Mouse (Mus musculus) cerebellum, adult 11-12 months (tissue): Measurements from ENCODE around the gene Hoxa7.

ENCODE experiments used
- DNase-seq: peaks from one replicate; pipeline ENCODE4 v3.0.0; 2022

Gene Hoxa7

DNA sequence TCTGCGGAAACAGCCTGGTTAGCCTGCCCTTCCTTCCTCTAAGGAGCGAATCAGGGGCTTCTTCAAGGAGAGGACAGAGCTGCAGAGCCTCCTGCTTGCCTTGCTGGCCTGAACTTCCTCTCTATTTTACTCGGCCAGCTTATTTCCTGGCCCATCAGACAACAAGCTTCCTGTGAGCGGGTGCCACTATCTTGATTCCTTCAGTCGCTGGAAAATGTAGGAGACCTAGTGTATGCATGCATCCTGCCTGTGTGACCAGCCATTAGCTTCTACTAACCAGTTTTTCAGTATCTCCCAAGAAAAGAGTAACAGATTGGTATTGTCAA, 50.8 kb downstream of the Hoxa7 start:
- no peak for DNase-seq

DNA sequence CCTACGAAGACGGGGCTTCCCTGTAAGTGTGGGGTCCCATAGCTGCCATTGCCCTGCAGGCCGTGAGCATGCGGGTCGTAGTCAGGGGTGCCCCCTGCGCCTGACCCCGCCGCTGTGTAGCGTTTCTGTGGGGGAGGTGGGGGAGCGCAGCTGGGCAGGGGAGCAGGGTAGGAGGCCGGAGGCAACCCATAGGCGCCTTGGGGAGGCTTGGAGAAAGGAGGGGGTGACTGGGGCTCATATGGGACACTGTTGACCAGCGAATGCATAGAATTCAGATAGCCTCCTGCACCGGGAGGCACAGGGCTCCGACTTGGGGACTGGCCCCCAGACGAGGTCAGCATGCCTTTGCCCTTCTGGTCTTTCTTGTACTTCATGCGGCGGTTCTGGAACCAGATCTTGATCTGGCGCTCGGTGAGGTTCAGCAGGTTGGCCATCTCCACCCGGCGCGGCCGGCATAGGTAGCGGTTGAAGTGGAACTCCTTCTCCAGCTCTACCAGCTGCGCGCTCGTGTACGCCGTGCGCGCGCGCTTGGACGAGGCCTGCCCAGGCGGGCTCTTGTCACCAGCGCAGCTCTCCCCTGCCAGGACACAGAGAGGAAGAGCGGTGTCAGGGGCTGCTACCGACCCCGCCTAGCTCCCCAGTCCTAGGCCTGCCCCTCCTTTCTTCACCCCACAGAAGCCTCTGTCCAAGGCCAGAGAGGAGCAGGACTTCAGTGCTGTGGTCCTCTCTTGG, 51.3 kb downstream of the Hoxa7 start:
- DNase-seq = no peak

DNA sequence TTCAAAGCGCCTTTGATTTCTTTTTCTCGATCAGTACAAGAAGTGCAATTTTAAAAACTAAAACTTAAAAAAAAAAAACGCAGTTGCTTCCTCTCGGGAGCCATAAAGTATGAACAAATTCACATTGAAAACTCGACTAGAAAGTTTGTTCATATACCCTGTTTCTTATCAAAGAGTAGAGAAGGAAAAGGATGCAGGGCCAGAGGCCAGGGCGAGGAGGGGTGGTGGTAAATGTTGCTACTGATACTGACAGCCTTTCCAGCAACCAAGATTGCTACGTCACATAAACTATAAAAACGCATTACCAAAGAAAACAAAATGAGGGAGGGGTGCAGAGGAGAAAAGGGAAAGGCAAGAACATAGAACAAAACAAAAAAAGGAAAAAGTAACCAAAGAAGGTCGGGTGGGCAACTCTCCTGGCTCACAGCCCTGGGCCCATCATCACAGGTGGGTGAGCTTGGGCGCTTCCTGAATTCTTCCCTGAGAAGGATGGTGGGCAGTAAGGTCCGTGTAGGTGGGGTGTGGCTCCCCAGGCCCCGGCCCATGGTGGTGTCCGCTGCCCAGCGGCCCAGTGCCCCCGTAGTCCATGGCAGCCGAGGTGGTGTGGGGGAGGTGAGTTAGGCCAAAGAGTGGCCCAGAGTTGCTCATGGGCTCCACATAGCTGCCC, 52.0 kb downstream of the Hoxa7 start:
- no peak for DNase-seq

DNA sequence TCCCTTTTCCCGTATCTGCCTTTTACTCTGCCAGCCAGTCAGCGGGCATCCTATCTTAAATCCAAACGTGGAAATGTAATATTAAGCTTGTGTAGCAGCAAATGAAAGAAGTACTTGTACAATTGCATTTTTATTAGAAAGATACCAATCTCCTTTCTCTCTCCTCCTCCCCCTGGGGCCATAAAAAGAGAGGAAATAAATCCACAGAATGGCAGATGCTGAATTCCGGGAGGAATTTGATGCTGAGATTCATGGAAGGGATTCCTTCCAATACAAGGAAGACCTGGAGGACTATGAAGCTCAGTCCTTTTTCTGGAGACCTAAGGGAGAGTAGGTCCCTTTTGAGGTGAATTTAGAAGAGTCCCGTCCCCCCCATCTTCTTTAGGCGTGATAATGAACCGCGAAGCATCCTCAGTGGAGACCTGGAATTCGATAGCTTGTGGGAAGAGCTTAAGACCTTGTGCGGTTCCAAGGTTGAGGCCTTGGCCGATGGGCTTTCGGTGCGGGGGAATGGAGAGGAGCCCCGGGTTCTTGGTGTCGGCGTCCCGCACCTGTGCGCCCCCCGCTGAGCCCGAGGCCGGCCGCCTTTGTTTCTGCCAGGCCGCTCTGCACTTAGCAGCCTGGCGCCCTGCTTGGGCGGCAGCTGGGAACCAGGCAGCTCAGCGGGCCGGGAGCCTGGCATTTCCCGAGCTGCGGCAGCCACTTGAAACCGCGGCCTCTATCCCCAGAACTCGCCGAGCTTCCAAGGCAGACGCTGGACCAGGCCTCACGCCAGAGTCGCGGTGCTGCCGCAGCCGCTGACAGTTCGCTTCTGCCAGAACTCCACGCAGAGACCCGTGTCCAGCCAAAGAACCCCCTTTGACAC, 53.2 kb downstream of the Hoxa7 start:
- no peak for DNase-seq

DNA sequence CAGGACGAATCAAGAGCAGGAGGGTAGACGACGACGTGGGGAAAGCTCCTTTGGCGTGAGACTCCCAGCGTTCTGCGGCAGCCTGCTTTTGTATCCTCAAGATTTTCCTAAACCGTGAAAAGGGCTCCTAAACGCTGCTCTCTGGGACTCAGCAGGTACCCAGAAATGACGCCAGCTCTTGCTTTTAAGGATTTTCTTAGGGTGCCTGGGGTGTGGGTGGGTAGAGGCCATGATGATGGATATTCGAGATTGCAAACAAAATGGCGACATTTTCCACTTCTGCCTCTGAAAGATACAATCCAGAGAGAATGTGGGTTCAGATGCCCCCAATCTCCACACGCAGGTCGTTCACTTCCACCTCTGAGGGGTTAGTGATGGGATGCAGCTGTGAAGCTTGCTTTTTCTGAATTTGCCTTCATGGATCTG, 53.9 kb downstream of the Hoxa7 start:
- no peak for DNase-seq

DNA sequence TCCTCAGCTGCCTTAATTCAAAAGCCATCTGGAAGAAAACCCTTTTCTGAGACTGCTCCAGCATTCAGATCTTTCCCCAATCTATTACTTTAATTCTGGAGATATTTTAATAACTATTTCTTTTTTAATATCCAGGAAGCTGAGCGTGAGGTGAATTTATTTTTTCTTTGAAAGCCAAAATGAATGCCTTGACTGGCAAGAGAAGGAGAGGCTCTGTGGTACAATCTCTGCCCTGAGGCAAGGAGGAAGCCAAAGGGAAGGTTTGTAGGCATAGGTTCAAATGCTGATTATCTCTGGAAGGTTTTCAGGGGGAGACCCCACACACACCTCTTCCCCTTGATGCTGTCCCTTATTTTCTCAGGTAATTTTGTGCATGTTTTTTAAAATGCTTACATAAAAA, 54.5 kb downstream of the Hoxa7 start:
- DNase-seq = no peak

DNA sequence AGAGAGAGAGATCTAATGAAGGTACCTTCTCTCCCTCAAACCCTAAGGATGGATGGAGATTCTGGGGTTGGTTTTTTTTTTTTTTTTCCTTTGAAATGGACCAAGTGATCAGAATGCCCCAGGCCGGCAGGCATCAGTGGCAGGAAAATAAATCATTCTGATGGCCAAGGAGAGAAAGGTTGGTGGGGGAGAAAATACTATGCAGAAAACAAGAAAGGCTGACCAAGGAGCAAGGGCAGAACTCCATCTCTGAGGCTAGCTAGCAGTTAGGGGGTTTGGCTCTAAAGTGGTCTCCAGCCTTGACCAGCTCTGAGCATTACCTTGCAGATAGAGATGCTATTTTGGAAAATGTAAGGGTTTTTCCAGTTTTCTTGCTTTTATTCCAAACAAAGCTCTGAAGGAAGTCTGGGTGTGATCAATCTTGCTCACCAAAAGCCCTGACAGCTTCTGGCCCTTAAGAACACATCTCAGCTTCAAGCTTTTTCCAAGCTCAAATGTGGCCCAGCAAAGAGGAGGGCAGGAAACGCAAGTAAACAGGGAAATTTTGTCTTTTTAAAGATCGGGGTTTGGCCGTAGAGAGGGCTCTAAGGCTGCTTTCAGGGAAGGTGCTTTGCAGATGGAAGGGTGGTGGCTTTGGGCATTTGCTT, 55.1 kb downstream of the Hoxa7 start:
- DNase-seq = no peak

DNA sequence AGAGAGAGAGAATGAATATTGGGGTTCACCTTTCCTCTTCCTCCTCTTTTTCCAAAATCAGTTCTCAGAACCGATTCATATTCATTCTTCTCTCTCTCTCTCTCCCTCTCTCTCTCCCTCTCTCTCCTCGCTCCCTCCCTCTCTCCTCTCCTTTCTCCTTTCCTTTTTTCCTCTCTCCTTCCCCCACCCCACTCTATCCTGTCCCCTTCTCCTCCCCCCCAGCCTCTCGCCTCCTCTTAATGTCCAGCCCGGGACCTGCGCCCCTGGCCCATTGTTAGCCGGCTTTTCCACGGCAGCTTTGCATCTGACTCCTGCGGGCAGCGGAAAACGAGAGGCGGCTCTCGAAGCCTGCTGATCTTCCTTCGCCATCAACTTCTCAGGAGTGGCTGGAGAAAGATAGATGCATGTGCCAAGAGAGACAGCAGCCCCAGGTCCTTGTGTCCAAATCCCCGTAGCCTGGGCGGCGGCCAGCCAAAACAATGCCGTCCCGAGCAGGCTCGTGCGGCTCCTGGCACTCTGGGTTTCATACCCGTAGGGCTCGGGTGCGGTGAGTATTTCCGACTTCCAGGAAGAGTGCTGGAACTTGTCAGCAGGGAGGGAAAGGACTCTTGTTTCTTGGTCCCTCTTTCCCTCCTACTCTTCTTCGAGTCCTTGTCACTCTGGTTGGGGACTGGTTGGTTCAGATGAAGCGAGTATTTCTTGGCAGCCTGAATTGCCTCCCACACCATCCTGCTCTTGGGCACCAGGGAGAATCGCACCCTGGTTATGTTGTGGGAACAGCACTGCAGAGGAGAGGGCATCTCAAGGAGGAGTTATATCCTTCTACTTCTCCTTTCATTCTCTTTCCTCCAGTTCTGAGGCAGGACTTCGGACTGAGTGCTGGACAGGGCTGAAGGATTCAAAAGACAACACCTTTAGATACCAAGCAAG, 55.9 kb downstream of the Hoxa7 start:
- DNase-seq = no peak

DNA sequence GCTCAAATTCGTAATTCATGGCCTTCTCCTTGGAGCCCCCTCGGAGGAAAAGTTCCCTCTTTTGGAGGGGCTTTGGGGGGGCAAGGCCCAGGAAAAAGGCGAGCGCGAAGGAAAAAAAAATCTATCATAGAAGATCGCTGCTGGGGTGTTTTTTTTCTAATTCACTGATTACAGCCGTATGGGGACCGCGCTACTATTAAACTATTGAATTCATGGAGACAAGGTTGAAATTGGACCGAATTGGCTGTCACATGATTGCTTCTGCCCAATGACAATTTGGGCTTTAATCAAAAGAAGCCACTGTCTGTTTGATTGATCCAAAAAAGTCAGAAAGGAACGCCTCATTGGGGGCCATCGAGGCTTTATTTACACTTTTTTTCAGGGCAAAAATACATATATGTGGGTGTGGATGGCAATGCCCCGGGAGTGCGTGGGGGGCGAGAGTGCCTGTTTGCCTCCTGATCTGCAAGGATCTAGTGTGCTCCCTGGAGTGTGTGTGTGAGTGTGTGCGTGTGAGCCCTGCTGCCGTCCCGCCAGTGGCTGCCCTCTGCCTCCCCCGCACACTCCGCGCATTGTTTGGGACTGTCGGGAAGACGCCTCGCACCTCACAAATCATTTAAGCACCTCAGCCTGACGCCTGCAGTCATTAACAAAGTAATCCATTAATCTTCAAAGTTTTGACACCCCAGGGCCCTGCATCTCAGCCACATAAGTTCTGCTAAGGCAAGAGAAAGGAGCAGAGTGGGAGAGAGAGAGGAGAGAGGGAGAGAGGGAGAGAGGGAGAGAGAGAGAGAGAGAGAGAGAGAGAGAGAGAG, 56.8 kb downstream of the Hoxa7 start, which contains the start of gene Hoxa2:
TSS of gene Hoxa2 (minus strand) at position 206 of the 815 bp plus-strand sequence.
- no peak for DNase-seq
